Mouse (Mus musculus): Measurements from ENCODE around the gene Gm21060. TPM values are rescaled to one million over a fixed set of nuclear protein-coding genes. Genes with fewer than 3 reads are reported as not detected.
"Not testable (repeated sequence)": the region's sequence is repeated elsewhere in the genome, so short reads cannot be mapped to it uniquely, and the experiment has no call there.

Gm21060 gene
- not detected in 2 replicates for polyA plus RNA-seq (2015; fragmentation: Nextera tagmentation; extraction: Ambion mirVana)

- no peak within 1 kb of the TSS for H3K27ac ChIP-seq
- H3K4me3 ChIP-seq, result no peak within 1 kb of the TSS
- H3K9ac ChIP-seq, result no peak within 1 kb of the TSS
- WGBS, result 91% methylated on average over 2 of the region's 2 CpGs
- ATAC-seq, result no peak
- H3K4me1 ChIP-seq, result no peaks in the 10 kb centered on the region
- no peaks in the 10 kb centered on the region for H3K27me3 ChIP-seq
- H3K9me3 ChIP-seq (replicated peaks), result no peaks in the 10 kb centered on the region
- no peak within 1 kb of the TSS for H3K4me2 ChIP-seq
- H3K36me3 ChIP-seq (ENCODE audit: poor library complexity, severe bottlenecking), result no peaks in the 10 kb centered on the region
Observed at GRCm38 (mm10) chr19:61296969-61297368, at the start of gene Gm21060. TSS of gene Gm21060 (minus strand) at chr19:61297069.

GRCm38 (mm10) chr19:61320844-61321243 is 24.0 kb upstream of the Gm21060 start:
- not testable (repeated sequence) for ATAC-seq; H3K4me3 ChIP-seq; H3K4me1 ChIP-seq; H3K27ac ChIP-seq; H3K9ac ChIP-seq; H3K36me3 ChIP-seq (ENCODE audit: poor library complexity, severe bottlenecking); H3K9me3 ChIP-seq (replicated peaks); H3K4me2 ChIP-seq; H3K27me3 ChIP-seq
- WGBS, result 81% methylated on average over 3 of the region's 3 CpGs

- H3K9ac ChIP-seq; H3K36me3 ChIP-seq (ENCODE audit: poor library complexity, severe bottlenecking); H3K4me3 ChIP-seq; H3K9me3 ChIP-seq (replicated peaks); H3K4me1 ChIP-seq; H3K27me3 ChIP-seq; H3K27ac ChIP-seq; H3K4me2 ChIP-seq; ATAC-seq: not testable (repeated sequence)
- WGBS, result 14% methylated on average over 11 of the region's 11 CpGs
Observed at GRCm38 (mm10) chr19:61313185-61313584, 16.3 kb upstream of the Gm21060 start.

GRCm38 (mm10) chr19:61312400-61312799 is 15.5 kb upstream of the Gm21060 start:
- WGBS, result 96% methylated on average over 10 of the region's 10 CpGs
- not testable (repeated sequence) for H3K9me3 ChIP-seq (replicated peaks); ATAC-seq

GRCm38 (mm10) chr19:61308083-61308482 is 11.2 kb upstream of the Gm21060 start:
- not testable (repeated sequence) for H3K4me3 ChIP-seq; H3K9me3 ChIP-seq (replicated peaks); H3K36me3 ChIP-seq (ENCODE audit: poor library complexity, severe bottlenecking); H3K4me1 ChIP-seq; H3K27ac ChIP-seq; H3K9ac ChIP-seq; H3K4me2 ChIP-seq; ATAC-seq; H3K27me3 ChIP-seq
- 38% methylated on average over 1 of the region's 1 CpGs for WGBS

More at GRCm38 (mm10) chr19:61312400-61312799, 15.5 kb upstream of the Gm21060 start:
- not testable (repeated sequence) for H3K27me3 ChIP-seq; H3K4me1 ChIP-seq; H3K4me3 ChIP-seq; H3K4me2 ChIP-seq; H3K36me3 ChIP-seq (ENCODE audit: poor library complexity, severe bottlenecking); H3K27ac ChIP-seq; H3K9ac ChIP-seq

- not testable (repeated sequence) for H3K4me1 ChIP-seq; H3K4me3 ChIP-seq; H3K9ac ChIP-seq; H3K9me3 ChIP-seq (replicated peaks); ATAC-seq; H3K27me3 ChIP-seq; H3K4me2 ChIP-seq; H3K27ac ChIP-seq; H3K36me3 ChIP-seq (ENCODE audit: poor library complexity, severe bottlenecking)
- WGBS, result 73% methylated on average over 4 of the region's 4 CpGs
Observed at GRCm38 (mm10) chr19:61285033-61285432, 11.8 kb downstream of the Gm21060 start.

GRCm38 (mm10) chr19:61283581-61283980 is 13.3 kb downstream of the Gm21060 start:
- no peak for ATAC-seq
- Histone ChIP-seq H3K4me3 (no peak overlapping the region), H3K4me1 (no peaks in the 10 kb centered on the region), H3K4me2 (no peak overlapping the region), H3K27ac (no peak overlapping the region), H3K9me3 (replicated peaks) (no peaks in the 10 kb centered on the region), H3K36me3 (ENCODE audit: poor library complexity, severe bottlenecking) (no peaks in the 10 kb centered on the region), H3K9ac (no peak overlapping the region), H3K27me3 (no peaks in the 10 kb centered on the region)
- 54% methylated on average over 1 of the region's 1 CpGs for WGBS

GRCm38 (mm10) chr19:61275446-61275845 is 21.4 kb downstream of the Gm21060 start:
- no peak overlapping the region for H3K4me3 ChIP-seq
- no peak overlapping the region for H3K4me2 ChIP-seq
- no peaks in the 10 kb centered on the region for H3K4me1 ChIP-seq
- H3K9me3 ChIP-seq (replicated peaks), result no peaks in the 10 kb centered on the region
- no peak overlapping the region for H3K9ac ChIP-seq
- H3K27ac ChIP-seq, result no peak overlapping the region
- ATAC-seq, result no peak
- no peaks in the 10 kb centered on the region for H3K36me3 ChIP-seq (ENCODE audit: poor library complexity, severe bottlenecking)
- no peaks in the 10 kb centered on the region for H3K27me3 ChIP-seq
- 94% methylated on average over 1 of the region's 1 CpGs for WGBS

GRCm38 (mm10) chr19:61269141-61269540 is 27.7 kb downstream of the Gm21060 start:
- H3K9me3 ChIP-seq (replicated peaks); H3K4me3 ChIP-seq; H3K9ac ChIP-seq; H3K4me2 ChIP-seq; H3K27ac ChIP-seq; H3K36me3 ChIP-seq (ENCODE audit: poor library complexity, severe bottlenecking); H3K4me1 ChIP-seq; H3K27me3 ChIP-seq; ATAC-seq: not testable (repeated sequence)
- WGBS, result 44% methylated on average over 11 of the region's 11 CpGs

GRCm38 (mm10) chr19:61267141-61267540 is 29.7 kb downstream of the Gm21060 start:
- Histone ChIP-seq H3K9ac (no peak overlapping the region), H3K4me3 (no peak overlapping the region), H3K4me1 (no peaks in the 10 kb centered on the region), H3K4me2 (no peak overlapping the region), H3K9me3 (replicated peaks) (no peaks in the 10 kb centered on the region), H3K36me3 (ENCODE audit: poor library complexity, severe bottlenecking) (no peaks in the 10 kb centered on the region), H3K27ac (no peak overlapping the region), H3K27me3 (0 out of 2 replicates have a peak, but pooled peaks cover 4% of the 10 kb centered on the region)
- no peak for ATAC-seq
- WGBS, result 24% methylated on average over 7 of the region's 7 CpGs

- WGBS, result 4% methylated on average over 25 of the region's 26 CpGs
Observed at GRCm38 (mm10) chr19:61266651-61267050, 30.2 kb downstream of the Gm21060 start.

GRCm38 (mm10) chr19:61266246-61266615 is 30.6 kb downstream of the Gm21060 start:
- Histone ChIP-seq H3K4me3 (no peak overlapping the region), H3K4me2 (no peak overlapping the region), H3K9ac (no peak overlapping the region), H3K9me3 (replicated peaks) (no peaks in the 10 kb centered on the region), H3K27me3 (0 out of 2 replicates have a peak, but pooled peaks cover 4% of the 10 kb centered on the region), H3K27ac (no peak overlapping the region), H3K36me3 (ENCODE audit: poor library complexity, severe bottlenecking) (no peaks in the 10 kb centered on the region), H3K4me1 (no peaks in the 10 kb centered on the region)
- WGBS, result 1% methylated on average over 12 of the region's 12 CpGs
- ATAC-seq, result no peak

More at GRCm38 (mm10) chr19:61266651-61267050, 30.2 kb downstream of the Gm21060 start:
- Histone ChIP-seq H3K27me3 (0 out of 2 replicates have a peak, but pooled peaks cover 4% of the 10 kb centered on the region), H3K27ac (no peak overlapping the region), H3K4me1 (no peaks in the 10 kb centered on the region), H3K9me3 (replicated peaks) (no peaks in the 10 kb centered on the region), H3K36me3 (ENCODE audit: poor library complexity, severe bottlenecking) (no peaks in the 10 kb centered on the region), H3K4me2 (no peak overlapping the region), H3K9ac (no peak overlapping the region), H3K4me3 (no peak overlapping the region)
- ATAC-seq, result no peak

Data from forebrain, embryonic 13.5 days (tissue).